7 mouse cellular contexts compared by ENCODE assay signal in genomic region chr4:129227985-129228381, GRCm38 (mm10). TPM values are rescaled to one million over a fixed set of nuclear protein-coding genes. Genes with fewer than 3 reads are reported as not detected.
DNase-seq lines count a peak whose midpoint lies in the region; ATAC-seq and TF ChIP-seq lines count a peak whose summit lies in the region.

No protein-coding gene starts in this region.

- no peak for TF ChIP-seq EP300 in lung, postnatal 0 days (IDR thresholded peaks at IDR 0.05)

- TF ChIP-seq CTCF in lung, postnatal 0 days (IDR thresholded peaks at IDR 0.05), result no peak

- H3K27ac ChIP-seq in lung, postnatal 0 days (ENCODE audit: low read length), result no peak overlapping the region
- H3K27ac ChIP-seq in forebrain, embryonic 12.5 days, result peak overlapping the region; percentile 68
- H3K27ac ChIP-seq in limb, embryonic 11.5 days (replicated peaks; ENCODE audit: low read depth, low read length), result no peak overlapping the region

- no peaks in the 10 kb centered on the region for H3K27me3 ChIP-seq in lung, postnatal 0 days (replicated peaks; ENCODE audit: insufficient read depth, low read length)
- peaks cover 30% of the 10 kb centered on the region for H3K27me3 ChIP-seq in forebrain, embryonic 12.5 days
- H3K27me3 ChIP-seq in limb, embryonic 11.5 days (ENCODE audit: control insufficient read depth, insufficient read depth, low read length), result peaks cover 2% of the 10 kb centered on the region; the same call in 1 of the 2 replicates

- H3K4me3 ChIP-seq in lung, postnatal 0 days (ENCODE audit: low read depth, low read length), result no peak overlapping the region
- H3K4me3 ChIP-seq in forebrain, embryonic 12.5 days (replicated peaks), result peak overlapping the region; percentile 34
- no peak overlapping the region for H3K4me3 ChIP-seq in limb, embryonic 11.5 days (ENCODE audit: low read depth, low read length)

- H3K36me3 ChIP-seq in lung, postnatal 0 days (ENCODE audit: insufficient read depth, low read length), result no peaks in the 10 kb centered on the region
- H3K36me3 ChIP-seq in forebrain, embryonic 12.5 days (replicated peaks), result peaks cover 3% of the 10 kb centered on the region; the same call in 1 of the 2 replicates
- H3K36me3 ChIP-seq in limb, embryonic 11.5 days (ENCODE audit: control insufficient read depth, insufficient read depth, low read length), result no peaks in the 10 kb centered on the region

- H3K4me2 ChIP-seq in lung, postnatal 0 days (replicated peaks; ENCODE audit: low read depth, low read length), result 0 out of 2 replicates have a peak overlapping the region, but pooled peaks have one; percentile 5
- H3K4me2 ChIP-seq in forebrain, embryonic 12.5 days, result peak overlapping the region; percentile 49
- peak overlapping the region; percentile 40 for H3K4me2 ChIP-seq in limb, embryonic 11.5 days (ENCODE audit: low read depth, severe bottlenecking)

- H3K9me3 ChIP-seq in lung, postnatal 0 days (ENCODE audit: low read length), result no peaks in the 10 kb centered on the region
- no peaks in the 10 kb centered on the region for H3K9me3 ChIP-seq in forebrain, embryonic 12.5 days
- no peaks in the 10 kb centered on the region for H3K9me3 ChIP-seq in limb, embryonic 11.5 days (ENCODE audit: control insufficient read depth, low read length)

- H3K4me1 ChIP-seq in lung, postnatal 0 days (ENCODE audit: insufficient read depth, low read depth, low read length), result peaks cover 9% of the 10 kb centered on the region; the same call in 1 of the 2 replicates
- H3K4me1 ChIP-seq in forebrain, embryonic 12.5 days, result peaks cover 49% of the 10 kb centered on the region
- peaks cover 37% of the 10 kb centered on the region for H3K4me1 ChIP-seq in limb, embryonic 11.5 days (ENCODE audit: control insufficient read depth, insufficient read depth, low read length)

- H3K9ac ChIP-seq in lung, postnatal 0 days (replicated peaks; ENCODE audit: low read depth), result no peak overlapping the region
- peak overlapping the region; percentile 50; the same call in 1 of the 2 replicates for H3K9ac ChIP-seq in forebrain, embryonic 12.5 days
- no peak overlapping the region for H3K9ac ChIP-seq in limb, embryonic 11.5 days (ENCODE audit: low read length)

- WGBS in lung, postnatal 0 days, result 35% methylated on average over 8 of the region's 8 CpGs
- 21% methylated on average over 8 of the region's 8 CpGs for WGBS in forebrain, embryonic 12.5 days
- 30% methylated on average over 8 of the region's 8 CpGs for WGBS in limb, embryonic 11.5 days

- DNase-seq in lung, postnatal 0 days (ENCODE audit: low spot score), result no peak
- no peak for DNase-seq in lung, postnatal 14 days
- DNase-seq in limb, embryonic 11.5 days (ENCODE audit: low spot score), result no peak
- DNase-seq in gastrocnemius, postnatal 4 days (ENCODE audit: low spot score in 2 of 2), result no peak
- DNase-seq in right cerebral cortex, postnatal 10 days (ENCODE audit: low spot score in 2 of 2), result no peak

- no peak for ATAC-seq in lung, postnatal 0 days
- 0 out of 2 replicates have a peak, but pooled peaks have one; percentile 3 for ATAC-seq in forebrain, embryonic 12.5 days (ENCODE audit: low FRiP score)
- ATAC-seq in limb, embryonic 11.5 days (ENCODE audit: insufficient number of reproducible peaks, low FRiP score, low TSS enrichment, low read depth), result no peak
- no peak for ATAC-seq in monocyte, adult 5-6 weeks (replicated peaks; ENCODE audit: insufficient number of reproducible peaks, low FRiP score, low TSS enrichment, poor library complexity, severe bottlenecking)

RNA-seq across cellular contexts. Expression of gene C77080, which starts 33.2 kb away (rescaled TPM):
- polyA plus RNA-seq in lung, postnatal 0 days (2015; fragmentation: Nextera tagmentation; extraction: Ambion mirVana), result 6.7 and 7.9 TPM in 2 replicates
- polyA plus RNA-seq in forebrain, embryonic 12.5 days (2016; fragmentation: Nextera tagmentation; extraction: Ambion mirVana), result 4.4 and 4.7 TPM in 2 replicates
- 3.7 and 4.2 TPM in 2 replicates for polyA plus RNA-seq in limb, embryonic 11.5 days (2014; fragmentation: Nextera tagmentation; extraction: Ambion mirVana)
- 1 to 10 TPM; 8.2 to 9.7 TPM for total RNA-seq in gastrocnemius, postnatal 4 days (2021)
- 0.32 to 0.57 TPM in 2 of 3 replicates, not detected in the other for total RNA-seq in monocyte, adult 5-6 weeks (2017)

RNA-seq across cellular contexts. Expression of gene Yars, which starts 38.4 kb away (rescaled TPM):
- polyA plus RNA-seq in lung, postnatal 0 days (2015; fragmentation: Nextera tagmentation; extraction: Ambion mirVana), result 26.4 and 27.1 TPM in 2 replicates
- polyA plus RNA-seq in forebrain, embryonic 12.5 days (2016; fragmentation: Nextera tagmentation; extraction: Ambion mirVana), result 103 TPM in 2 replicates
- 83.1 and 84.8 TPM in 2 replicates for polyA plus RNA-seq in limb, embryonic 11.5 days (2014; fragmentation: Nextera tagmentation; extraction: Ambion mirVana)
- total RNA-seq in gastrocnemius, postnatal 4 days (2021), result 10 to 100 TPM; 47.6 to 50.1 TPM
- 30.1 to 41.8 TPM (median 33.8 TPM) in 3 replicates for total RNA-seq in monocyte, adult 5-6 weeks (2017)

RNA-seq across cellular contexts. Expression of gene S100pbp, which starts 38.5 kb away (rescaled TPM):
- polyA plus RNA-seq in lung, postnatal 0 days (2015; fragmentation: Nextera tagmentation; extraction: Ambion mirVana), result 7.3 and 7.5 TPM in 2 replicates
- 26.2 and 31.6 TPM in 2 replicates for polyA plus RNA-seq in forebrain, embryonic 12.5 days (2016; fragmentation: Nextera tagmentation; extraction: Ambion mirVana)
- polyA plus RNA-seq in limb, embryonic 11.5 days (2014; fragmentation: Nextera tagmentation; extraction: Ambion mirVana), result 30.5 and 32.3 TPM in 2 replicates
- 10 to 100 TPM; 20.4 to 21.7 TPM for total RNA-seq in gastrocnemius, postnatal 4 days (2021)
- total RNA-seq in monocyte, adult 5-6 weeks (2017), result 24.0 to 32.0 TPM (median 30.6 TPM) in 3 replicates

RNA-seq across cellular contexts. Expression of gene Sync, which starts 59.4 kb away (rescaled TPM):
- 0.80 and 0.98 TPM in 2 replicates for polyA plus RNA-seq in lung, postnatal 0 days (2015; fragmentation: Nextera tagmentation; extraction: Ambion mirVana)
- 0.29 and 0.40 TPM in 2 replicates for polyA plus RNA-seq in forebrain, embryonic 12.5 days (2016; fragmentation: Nextera tagmentation; extraction: Ambion mirVana)
- polyA plus RNA-seq in limb, embryonic 11.5 days (2014; fragmentation: Nextera tagmentation; extraction: Ambion mirVana), result 0.47 and 0.59 TPM in 2 replicates
- 10 to 100 TPM; 77.8 to 78.7 TPM for total RNA-seq in gastrocnemius, postnatal 4 days (2021)
- total RNA-seq in monocyte, adult 5-6 weeks (2017), result 0.75 TPM in 1 of 3 replicates, not detected in the others
